Mouse (Mus musculus) lung, postnatal 25 days (tissue): Measurements from ENCODE around the gene Scgb2b2.

ENCODE experiments used
- DNase-seq: peaks from one replicate; pipeline ENCODE4 v3.0.0; 2022; ENCODE audit warnings: low spot score

The Scgb2b2 gene

GRCm38 (mm10) chr7:31290208-31290607, at the start of gene Scgb2b2:
TSS of gene Scgb2b2 (plus strand) at chr7:31290508.
- no peak for DNase-seq

- DNase-seq: no peak
Observed at GRCm38 (mm10) chr7:31291721-31292120, 1.4 kb downstream of the Scgb2b2 start, which contains the start of gene Scgb1b2. TSS of gene Scgb1b2 (minus strand) at chr7:31291821.
